Mouse (Mus musculus) midbrain, embryonic 11.5 days (tissue): ENCODE measurements around the gene Aurkaip1. TPM values are rescaled to one million over a fixed set of nuclear protein-coding genes. Genes with fewer than 3 reads are reported as not detected.

ENCODE experiments used
- ATAC-seq: fragments of 200-750 bp; cut with Nextera tagmentation; 2 replicates; pipeline ENCODE4 v1.8.0; 2017; ENCODE audit warnings: moderate TSS enrichment, moderate library complexity; ENCODE audit not compliant: low FRiP score
- DNase-seq: peaks from one replicate; pipeline ENCODE4 v3.0.0; 2015; ENCODE audit warnings: low spot score; ENCODE audit errors: missing footprints
- H3K27ac ChIP-seq: fragments of 300-500 bp; sonication (generic); 2 replicates; pipeline ENCODE4 v1.5.1; 2014; ENCODE audit warnings: low read depth, low read length
- H3K27me3 ChIP-seq: fragments of 300-500 bp; sonication (generic); 2 replicates; pipeline ENCODE4 v1.6.1; 2014; ENCODE audit warnings: mild to moderate bottlenecking, low read length, moderate library complexity, mixed read lengths; ENCODE audit not compliant: control insufficient read depth, insufficient read depth
- H3K36me3 ChIP-seq: fragments of 300-500 bp; sonication (generic); 2 replicates; pipeline ENCODE4 v1.6.1; 2014; ENCODE audit warnings: mild to moderate bottlenecking, low read length, moderate library complexity, mixed read lengths; ENCODE audit not compliant: control insufficient read depth, insufficient read depth
- H3K4me1 ChIP-seq: fragments of 300-500 bp; sonication (generic); 2 replicates; pipeline ENCODE4 v1.6.1; 2014; ENCODE audit warnings: low read length; ENCODE audit not compliant: control insufficient read depth, insufficient read depth
- H3K4me2 ChIP-seq: fragments of 300-500 bp; sonication (generic); 2 replicates; pipeline ENCODE4 v1.6.1; 2014; ENCODE audit warnings: mild to moderate bottlenecking, moderate library complexity
- H3K4me3 ChIP-seq: fragments of 300-500 bp; sonication (generic); 2 replicates; pipeline ENCODE4 v1.5.1; 2014; ENCODE audit warnings: low read depth, low read length
- H3K9ac ChIP-seq: fragments of 300-500 bp; sonication (generic); 2 replicates; pipeline ENCODE4 v1.6.1; 2014; ENCODE audit warnings: low read length
- H3K9me3 ChIP-seq: fragments of 300-500 bp; sonication (generic); 2 replicates; pipeline ENCODE4 v1.6.1; 2016; ENCODE audit warnings: low read length; ENCODE audit not compliant: control insufficient read depth
- WGBS: fragments of 180-500 bp; shearing (Covaris S2); extraction: QIAGEN DNeasy Blood & Tissue Kit; methylation state at CpG from one replicate; pipeline ENCODE4 v1.1.7; 2014; 5-methylcytosine and 5-hydroxymethylcytosine counted together
- polyA plus RNA-seq: library from polyadenylated mRNA; unstranded; fragments of >200 nt; fragmentation: Nextera tagmentation; extraction: Ambion mirVana; gene quantifications from 2 replicates; pipeline ENCODE4 v1.2.1, GENCODE M21; 2014

Aurkaip1 gene
- polyA plus RNA-seq, 1 experiment from 2014 or later = 128 TPM

GRCm38 (mm10) chr4:155833836-155834235, 2.8 kb downstream of the Aurkaip1 start:
- ATAC-seq = peak; percentile 20; the same call in 1 of the 2 replicates
- peaks cover 8% of the 10 kb centered on the region for H3K4me1 ChIP-seq
- H3K36me3 ChIP-seq = peaks cover 3% of the 10 kb centered on the region; the same call in 1 of the 2 replicates
- no peak overlapping the region for H3K27ac ChIP-seq
- no peak overlapping the region for H3K4me3 ChIP-seq
- no peaks in the 10 kb centered on the region for H3K9me3 ChIP-seq
- H3K27me3 ChIP-seq = no peaks in the 10 kb centered on the region
- no peak overlapping the region for H3K4me2 ChIP-seq
- H3K9ac ChIP-seq = no peak overlapping the region
- 47% methylated on average over 2 of the region's 2 CpGs for WGBS
- peak; percentile 93 for DNase-seq

- no peak overlapping the region for H3K9ac ChIP-seq
- H3K27ac ChIP-seq = no peak overlapping the region
- DNase-seq (no peak), ATAC-seq (no peak)
- H3K4me1 ChIP-seq = peaks cover 23% of the 10 kb centered on the region
- no peaks in the 10 kb centered on the region for H3K9me3 ChIP-seq
- no peak overlapping the region for H3K4me2 ChIP-seq
- H3K4me3 ChIP-seq = no peak overlapping the region
- peaks cover 3% of the 10 kb centered on the region; the same call in 1 of the 2 replicates for H3K36me3 ChIP-seq
- H3K27me3 ChIP-seq = peaks cover 7% of the 10 kb centered on the region; the same call in 1 of the 2 replicates
- whole genome bisulfite sequencing = 86% methylated on average over 11 of the region's 11 CpGs
These were observed 6.4 kb downstream of the Aurkaip1 start for GRCm38 (mm10) chr4:155837404-155838010.

GRCm38 (mm10) chr4:155838187-155839153, 7.4 kb downstream of the Aurkaip1 start:
- no peak for DNase-seq
- H3K9ac ChIP-seq = no peak overlapping the region; the same call in 1 of the 2 replicates
- no peak for ATAC-seq
- H3K4me3 ChIP-seq = no peak overlapping the region
- peaks cover 22% of the 10 kb centered on the region for H3K4me1 ChIP-seq
- no peaks in the 10 kb centered on the region for H3K9me3 ChIP-seq
- 59% methylated on average over 8 of the region's 8 CpGs for WGBS
- no peak overlapping the region for H3K27ac ChIP-seq
- no peaks in the 10 kb centered on the region for H3K36me3 ChIP-seq
- H3K4me2 ChIP-seq = no peak overlapping the region
- H3K27me3 ChIP-seq = peaks cover 7% of the 10 kb centered on the region; the same call in 1 of the 2 replicates

GRCm38 (mm10) chr4:155839483-155839910, 8.4 kb downstream of the Aurkaip1 start, which contains the start of gene Mxra8:
Mxra8 (plus strand) TSS chr4:155839680.
- ATAC-seq (peak; percentile 91), DNase-seq (peak; percentile 95)
- H3K4me1 ChIP-seq = peaks cover 22% of the 10 kb centered on the region
- 2% methylated on average over 16 of the region's 16 CpGs for WGBS
- peak within 1 kb of the TSS; percentile 39 for H3K4me3 ChIP-seq
- peak within 1 kb of the TSS; percentile 73 for H3K9ac ChIP-seq
- H3K4me2 ChIP-seq = peak within 1 kb of the TSS; percentile 76
- peaks cover 7% of the 10 kb centered on the region; the same call in 1 of the 2 replicates for H3K27me3 ChIP-seq
- H3K27ac ChIP-seq = peak within 1 kb of the TSS; percentile 48
- H3K36me3 ChIP-seq = no peaks in the 10 kb centered on the region
- H3K9me3 ChIP-seq = no peaks in the 10 kb centered on the region

- DNase-seq = peak; percentile 90
- WGBS = 9% methylated on average over 8 of the region's 8 CpGs
- H3K27ac ChIP-seq = peak overlapping the region; percentile 48; the same call in 1 of the 2 replicates
These were observed 9.3 kb downstream of the Aurkaip1 start for GRCm38 (mm10) chr4:155840076-155841002.

GRCm38 (mm10) chr4:155841003-155841454, 10.0 kb downstream of the Aurkaip1 start:
- ATAC-seq (peak; percentile 54), DNase-seq (peak; percentile 92)
- H3K9ac ChIP-seq = peak overlapping the region; percentile 73
- peak overlapping the region; percentile 39 for H3K4me3 ChIP-seq
- no peaks in the 10 kb centered on the region for H3K36me3 ChIP-seq
- WGBS = under 1% methylated on average over 32 of the region's 32 CpGs
- no peak overlapping the region for H3K27ac ChIP-seq
- H3K4me1 ChIP-seq = peaks cover 22% of the 10 kb centered on the region
- peaks cover 7% of the 10 kb centered on the region; the same call in 1 of the 2 replicates for H3K27me3 ChIP-seq
- H3K9me3 ChIP-seq = no peaks in the 10 kb centered on the region
- H3K4me2 ChIP-seq = peak overlapping the region; percentile 76

More at GRCm38 (mm10) chr4:155840076-155841002, 9.3 kb downstream of the Aurkaip1 start:
- Histone ChIP-seq H3K36me3 (no peaks in the 10 kb centered on the region), H3K4me2 (peak overlapping the region; percentile 76), H3K4me3 (peak overlapping the region; percentile 39), H3K4me1 (peaks cover 22% of the 10 kb centered on the region), H3K9ac (peak overlapping the region; percentile 73), H3K9me3 (no peaks in the 10 kb centered on the region), H3K27me3 (peaks cover 7% of the 10 kb centered on the region; the same call in 1 of the 2 replicates)
- ATAC-seq = peak; percentile 9

- Histone ChIP-seq H3K4me1 (peaks cover 26% of the 10 kb centered on the region), H3K27ac (no peak overlapping the region), H3K9me3 (no peaks in the 10 kb centered on the region), H3K27me3 (peaks cover 7% of the 10 kb centered on the region; the same call in 1 of the 2 replicates), H3K36me3 (no peaks in the 10 kb centered on the region), H3K4me2 (peak overlapping the region; percentile 76), H3K4me3 (0 out of 2 replicates have a peak overlapping the region, but pooled peaks have one; percentile 39), H3K9ac (no peak overlapping the region)
- WGBS = 37% methylated on average over 37 of the region's 38 CpGs
- DNase-seq = no peak
- ATAC-seq = no peak
These were observed 10.7 kb downstream of the Aurkaip1 start for GRCm38 (mm10) chr4:155841651-155842270.

- ATAC-seq = no peak
- H3K4me1 ChIP-seq = peaks cover 32% of the 10 kb centered on the region
- H3K27me3 ChIP-seq = peaks cover 7% of the 10 kb centered on the region; the same call in 1 of the 2 replicates
These were observed 12.2 kb downstream of the Aurkaip1 start for GRCm38 (mm10) chr4:155843231-155843630.

More at GRCm38 (mm10) chr4:155843231-155843630, 12.2 kb downstream of the Aurkaip1 start:
- no peak overlapping the region for H3K9ac ChIP-seq
- DNase-seq = no peak
- no peak overlapping the region for H3K4me2 ChIP-seq
- no peaks in the 10 kb centered on the region for H3K36me3 ChIP-seq
- whole genome bisulfite sequencing = 95% methylated on average over 5 of the region's 5 CpGs
- no peak overlapping the region for H3K27ac ChIP-seq
- no peak overlapping the region for H3K4me3 ChIP-seq
- H3K9me3 ChIP-seq = no peaks in the 10 kb centered on the region
